Mouse (Mus musculus): ENCODE results near the gene Wdr37.
"Not testable (repeated sequence)": the region's sequence is repeated elsewhere in the genome, so short reads cannot be mapped to it uniquely, and the experiment has no call there.

Gene Wdr37

GRCm38 (mm10) chr13:8871314-8871962 is at the start of gene Wdr37:
TSS of gene Wdr37 (minus strand) at chr13:8871909.
- peak; percentile 68 to 93 for DNase-seq (ENCODE audit: inconsistent age in 2 of 2, low spot score in 1 of 2)

- not testable (repeated sequence) for DNase-seq (ENCODE audit: inconsistent age in 2 of 2, low spot score in 1 of 2)
These were observed 42.2 kb upstream of the Wdr37 start for GRCm38 (mm10) chr13:8913890-8914289.

- DNase-seq (ENCODE audit: inconsistent age in 2 of 2, low spot score in 1 of 2): not testable (repeated sequence)
These were observed 34.3 kb upstream of the Wdr37 start for GRCm38 (mm10) chr13:8905986-8906385.

GRCm38 (mm10) chr13:8888603-8889002 is 16.9 kb upstream of the Wdr37 start:
- DNase-seq (ENCODE audit: inconsistent age in 2 of 2, low spot score in 1 of 2): peak in 1 of 2 experiments; percentile 64

GRCm38 (mm10) chr13:8886185-8886560 is 14.5 kb upstream of the Wdr37 start:
- no peak for DNase-seq (ENCODE audit: inconsistent age in 2 of 2, low spot score in 1 of 2)

- peak; percentile 97 to 100 for DNase-seq (ENCODE audit: inconsistent age in 2 of 2, low spot score in 1 of 2)
These were observed 13.9 kb upstream of the Wdr37 start, which contains the start of gene Idi1 for GRCm38 (mm10) chr13:8885445-8886184. TSS of gene Idi1 (plus strand) at chr13:8885501.

GRCm38 (mm10) chr13:8883870-8884269 is 12.2 kb upstream of the Wdr37 start:
- not testable (repeated sequence) for DNase-seq (ENCODE audit: inconsistent age in 2 of 2, low spot score in 1 of 2)

GRCm38 (mm10) chr13:8881611-8882010 is 9.9 kb upstream of the Wdr37 start:
- peak; percentile 58 to 74 for DNase-seq (ENCODE audit: inconsistent age in 2 of 2, low spot score in 1 of 2)

- DNase-seq (ENCODE audit: inconsistent age in 2 of 2, low spot score in 1 of 2): no peak
These were observed 2.1 kb upstream of the Wdr37 start for GRCm38 (mm10) chr13:8873776-8874175.

GRCm38 (mm10) chr13:8870510-8871313 is 997 bp downstream of the Wdr37 start:
- DNase-seq (ENCODE audit: inconsistent age in 2 of 2, low spot score in 1 of 2): peak; percentile 93 to 98

GRCm38 (mm10) chr13:8870160-8870509 is 1.6 kb downstream of the Wdr37 start:
- DNase-seq (ENCODE audit: inconsistent age in 2 of 2, low spot score in 1 of 2): no peak

- peak in 1 of 2 experiments; percentile 51 for DNase-seq (ENCODE audit: inconsistent age in 2 of 2, low spot score in 1 of 2)
These were observed 2.0 kb downstream of the Wdr37 start for GRCm38 (mm10) chr13:8869578-8870157.

GRCm38 (mm10) chr13:8866612-8867011 is 5.1 kb downstream of the Wdr37 start:
- DNase-seq (ENCODE audit: inconsistent age in 2 of 2, low spot score in 1 of 2): peak in 1 of 2 experiments; percentile 59

- no peak for DNase-seq (ENCODE audit: inconsistent age in 2 of 2, low spot score in 1 of 2)
These were observed 6.7 kb downstream of the Wdr37 start for GRCm38 (mm10) chr13:8864990-8865389.

GRCm38 (mm10) chr13:8860861-8861260 is 10.8 kb downstream of the Wdr37 start:
- no peak for DNase-seq (ENCODE audit: inconsistent age in 2 of 2, low spot score in 1 of 2)

- DNase-seq (ENCODE audit: inconsistent age in 2 of 2, low spot score in 1 of 2): no peak
These were observed 13.3 kb downstream of the Wdr37 start for GRCm38 (mm10) chr13:8858453-8858852.

GRCm38 (mm10) chr13:8854769-8855168 is 16.9 kb downstream of the Wdr37 start:
- DNase-seq (ENCODE audit: inconsistent age in 2 of 2, low spot score in 1 of 2): no peak

GRCm38 (mm10) chr13:8853424-8853823 is 18.3 kb downstream of the Wdr37 start:
- DNase-seq (ENCODE audit: inconsistent age in 2 of 2, low spot score in 1 of 2): no peak

GRCm38 (mm10) chr13:8849311-8849710 is 22.4 kb downstream of the Wdr37 start:
- no peak for DNase-seq (ENCODE audit: inconsistent age in 2 of 2, low spot score in 1 of 2)

- peak in 1 of 2 experiments; percentile 68 for DNase-seq (ENCODE audit: inconsistent age in 2 of 2, low spot score in 1 of 2)
These were observed 24.0 kb downstream of the Wdr37 start for GRCm38 (mm10) chr13:8847702-8848101.

GRCm38 (mm10) chr13:8842273-8842672 is 29.4 kb downstream of the Wdr37 start:
- no peak for DNase-seq (ENCODE audit: inconsistent age in 2 of 2, low spot score in 1 of 2)
